Mouse (Mus musculus) lung, postnatal 36 days (tissue): Measurements from ENCODE around the gene Cntn6.

ENCODE experiments used
- DNase-seq: peaks from one replicate; pipeline ENCODE4 v3.0.0; 2022; ENCODE audit warnings: mixed read lengths

Cntn6 gene

DNA sequence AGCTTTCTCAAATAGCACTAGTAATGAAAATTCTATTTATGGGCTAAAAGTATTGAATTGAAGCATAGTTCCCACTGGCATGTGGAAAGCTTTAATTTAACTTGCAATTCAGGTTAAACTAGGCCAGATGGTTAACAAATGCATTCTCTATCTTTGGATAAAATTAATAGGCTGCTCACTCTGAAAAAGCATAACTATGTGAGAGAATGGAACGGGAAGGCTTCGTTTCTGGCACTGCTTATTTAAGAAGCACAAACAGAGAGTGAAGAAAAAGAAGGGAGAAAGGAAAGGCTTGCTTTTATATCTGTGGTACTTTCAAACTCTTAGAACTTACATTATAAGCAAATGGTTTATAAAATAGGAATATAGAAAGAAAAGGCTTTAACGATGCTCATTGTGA lies 268.6 kb downstream of the Cntn6 start:
- no peak for DNase-seq

DNA sequence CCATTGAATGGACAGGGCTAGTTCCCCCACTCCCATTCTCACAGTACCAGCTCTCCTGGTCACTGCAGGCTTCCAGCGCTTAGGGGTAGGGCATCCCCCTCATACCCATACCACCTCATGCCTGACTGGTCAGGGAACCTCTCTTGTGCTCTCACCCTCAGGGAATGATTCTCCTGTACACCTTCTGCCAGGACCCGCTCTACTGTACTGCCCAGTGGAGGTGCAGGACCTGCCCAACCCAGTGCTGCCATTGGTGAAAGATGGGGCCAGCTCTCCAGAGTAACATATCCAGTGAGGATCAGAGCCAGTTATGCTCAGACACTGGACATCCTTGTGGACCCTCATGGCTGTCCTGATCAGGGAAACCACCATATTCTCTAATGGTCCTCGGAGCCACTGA lies 291.3 kb downstream of the Cntn6 start:
- no peak for DNase-seq

DNA sequence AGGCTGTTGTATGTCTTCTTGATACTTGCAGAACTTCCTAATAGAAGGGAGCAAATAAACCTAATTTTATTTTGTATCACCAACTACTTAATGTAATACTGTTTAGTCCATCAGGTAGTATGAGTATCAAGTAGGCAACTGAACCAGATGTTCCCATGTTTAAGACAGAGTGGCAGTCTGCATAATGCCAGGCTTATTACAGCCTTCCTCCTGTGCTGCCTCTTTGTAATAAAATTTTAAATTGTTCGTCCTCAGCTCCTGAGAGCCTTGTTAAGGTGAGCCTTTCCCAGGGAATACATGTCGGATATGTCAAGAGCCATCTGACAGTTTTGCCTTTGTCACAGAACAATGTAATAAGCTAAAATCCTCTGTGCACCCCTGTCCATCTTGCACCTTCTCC lies 294.9 kb downstream of the Cntn6 start:
- DNase-seq: no peak

DNA sequence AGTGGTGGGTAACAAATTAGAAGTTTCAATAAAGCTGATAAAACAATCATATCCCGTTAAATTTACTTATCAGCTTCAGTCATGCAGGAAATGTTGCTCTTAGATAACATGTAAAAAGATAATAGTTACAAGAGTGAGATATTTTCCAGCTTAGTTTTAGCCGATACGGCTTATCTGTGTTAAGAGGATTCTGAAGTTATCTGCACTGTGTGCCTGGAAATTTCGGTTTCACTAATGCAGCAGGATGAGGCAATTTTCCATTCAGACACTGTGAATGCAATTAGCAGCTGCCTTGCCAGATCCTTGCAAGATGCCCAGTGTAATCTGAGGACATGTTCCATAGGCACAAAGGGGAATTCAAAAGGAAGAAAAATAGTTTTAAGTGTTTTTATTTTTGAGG lies 315.9 kb downstream of the Cntn6 start:
- DNase-seq: no peak

DNA sequence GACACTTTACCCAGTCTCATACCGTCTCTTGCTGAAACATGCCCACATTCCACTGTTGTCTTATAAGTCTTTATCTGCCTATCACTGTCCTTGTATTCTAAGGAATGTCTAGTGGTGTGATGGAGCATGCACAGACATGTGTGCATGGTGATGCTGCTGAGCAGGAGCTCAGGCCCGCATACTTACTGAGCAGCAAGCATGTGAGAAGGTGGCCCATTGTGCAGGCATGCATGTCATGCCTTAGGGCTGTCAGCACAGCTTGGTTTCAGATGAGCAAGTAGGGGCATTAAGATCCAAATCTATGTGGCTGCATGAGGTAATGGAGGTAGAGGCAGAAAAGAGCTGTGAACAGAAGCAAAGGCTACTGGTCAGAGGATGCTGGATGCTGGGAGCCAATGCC lies 323.0 kb downstream of the Cntn6 start:
- DNase-seq: no peak

- no peak for DNase-seq
Observed at GRCm38 (mm10) chr6:104879711-104880110, 387.1 kb downstream of the Cntn6 start.

- no peak for DNase-seq
Observed at GRCm38 (mm10) chr6:104884021-104884420, 391.4 kb downstream of the Cntn6 start.

DNA sequence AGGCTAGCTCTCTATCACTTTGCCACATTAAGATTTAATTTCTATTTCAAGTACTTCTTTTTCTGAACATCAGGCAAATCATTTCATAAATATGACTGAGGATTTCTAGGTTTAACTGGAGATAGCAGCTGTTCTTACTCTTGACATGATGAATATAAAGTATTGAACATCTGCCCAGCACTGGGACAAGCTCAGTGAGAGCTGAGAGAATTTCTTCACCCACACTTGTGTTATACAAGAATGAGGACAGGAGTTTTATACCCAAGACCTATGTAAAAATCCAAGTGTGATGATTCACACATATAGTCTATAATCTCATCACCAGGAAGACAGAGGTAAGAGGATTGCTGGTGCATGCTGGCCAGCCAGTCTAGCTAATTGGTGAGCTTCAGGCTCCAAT lies 393.2 kb downstream of the Cntn6 start:
- no peak for DNase-seq

GRCm38 (mm10) chr6:104891071-104891470 lies 398.5 kb downstream of the Cntn6 start:
- DNase-seq: no peak
